In genomic region chr9:65404331-65405183, GRCm38 (mm10) we compare ENCODE assay signal across 9 mouse cellular contexts. TPM values are rescaled to one million over a fixed set of nuclear protein-coding genes. Genes with fewer than 3 reads are reported as not detected.
DNase-seq lines count a peak whose midpoint lies in the region; ATAC-seq lines count a peak whose summit lies in the region.
"Had no signal": no experiment of that assay in that cellular context is flagged by ENCODE, and none has a peak within 500 bp of the region (broad histone marks: within the 10 kb centered on the region; RNA-seq: fewer than 3 reads in every experiment).

No protein-coding gene starts in this region.

- no peak for ATAC-seq in hindbrain, embryonic 16.5 days
- no peak for ATAC-seq in hindbrain, embryonic 13.5 days (ENCODE audit: low FRiP score)
- peak; percentile 89 for ATAC-seq in lung, embryonic 16.5 days (ENCODE audit: low read depth)
- ATAC-seq in intestine, embryonic 16.5 days, result no peak

- no peak overlapping the region for H3K27ac ChIP-seq in hindbrain, embryonic 16.5 days (ENCODE audit: low read depth, low read length)
- H3K27ac ChIP-seq in hindbrain, embryonic 13.5 days, result no peak overlapping the region
- peak overlapping the region; percentile 92 for H3K27ac ChIP-seq in lung, embryonic 16.5 days (ENCODE audit: low read length)
- no peak overlapping the region for H3K27ac ChIP-seq in intestine, embryonic 16.5 days (ENCODE audit: low read length)

- DNase-seq in brain, adult 2 months (ENCODE audit: low read depth, low spot score), result peak; percentile 86
- peak; percentile 82 for DNase-seq in gastrocnemius, postnatal 14 days
- DNase-seq in kidney, postnatal 25 days, result peak; percentile 88 to 91
- peak; percentile 54 to 75 for DNase-seq in urinary bladder, postnatal 4 days (ENCODE audit: low spot score in 2 of 2)

- H3K4me1 ChIP-seq in hindbrain, embryonic 16.5 days (ENCODE audit: control insufficient read depth, insufficient read depth, low read depth, low read length), result no peaks in the 10 kb centered on the region
- H3K4me1 ChIP-seq in hindbrain, embryonic 13.5 days (replicated peaks), result 0 out of 2 replicates have a peak, but pooled peaks cover 3% of the 10 kb centered on the region
- H3K4me1 ChIP-seq in lung, embryonic 16.5 days (replicated peaks; ENCODE audit: control insufficient read depth, insufficient read depth, low read length), result peaks cover 20% of the 10 kb centered on the region
- H3K4me1 ChIP-seq in intestine, embryonic 16.5 days (ENCODE audit: control insufficient read depth, insufficient read depth, low read length), result peaks cover 4% of the 10 kb centered on the region

- H3K4me2 ChIP-seq in hindbrain, embryonic 16.5 days (ENCODE audit: low read length), result peak overlapping the region; percentile 34
- H3K4me2 ChIP-seq in hindbrain, embryonic 13.5 days, result no peak overlapping the region
- H3K4me2 ChIP-seq in lung, embryonic 16.5 days (ENCODE audit: low read depth, low read length), result no peak overlapping the region
- no peak overlapping the region for H3K4me2 ChIP-seq in intestine, embryonic 16.5 days (ENCODE audit: low read depth, low read length)

- H3K4me3 ChIP-seq in hindbrain, embryonic 16.5 days (ENCODE audit: low read length), result no peak overlapping the region
- no peak overlapping the region for H3K4me3 ChIP-seq in hindbrain, embryonic 13.5 days
- 0 out of 2 replicates have a peak overlapping the region, but pooled peaks have one; percentile 19 for H3K4me3 ChIP-seq in lung, embryonic 16.5 days (ENCODE audit: low read length)
- no peak overlapping the region for H3K4me3 ChIP-seq in intestine, embryonic 16.5 days (ENCODE audit: low read length)

- no peaks in the 10 kb centered on the region for H3K27me3 ChIP-seq in hindbrain, embryonic 16.5 days (replicated peaks; ENCODE audit: control insufficient read depth, insufficient read depth, low read length)
- H3K27me3 ChIP-seq in hindbrain, embryonic 13.5 days, result 0 out of 2 replicates have a peak, but pooled peaks cover 4% of the 10 kb centered on the region
- H3K27me3 ChIP-seq in lung, embryonic 16.5 days (ENCODE audit: control insufficient read depth, insufficient read depth, low read depth, low read length), result no peaks in the 10 kb centered on the region
- peaks cover 5% of the 10 kb centered on the region; the same call in 1 of the 2 replicates for H3K27me3 ChIP-seq in intestine, embryonic 16.5 days (replicated peaks; ENCODE audit: control insufficient read depth, insufficient read depth, low read length)

- H3K9me3 ChIP-seq in hindbrain, embryonic 16.5 days (ENCODE audit: control insufficient read depth, low read length), result no peaks in the 10 kb centered on the region
- H3K9me3 ChIP-seq in hindbrain, embryonic 13.5 days, result no peaks in the 10 kb centered on the region
- H3K9me3 ChIP-seq in lung, embryonic 16.5 days (ENCODE audit: control insufficient read depth, low read length), result no peaks in the 10 kb centered on the region
- H3K9me3 ChIP-seq in intestine, embryonic 16.5 days (ENCODE audit: control insufficient read depth, low read length), result no peaks in the 10 kb centered on the region

- intact Hi-C loops in gastrocnemius, postnatal 14 days (cut with DNase I; ENCODE audit: low total_unique reads), result no loop called here

- H3K9ac ChIP-seq in hindbrain, embryonic 16.5 days (ENCODE audit: low read depth, low read length), result no peak overlapping the region
- no peak overlapping the region for H3K9ac ChIP-seq in hindbrain, embryonic 13.5 days
- H3K9ac ChIP-seq in lung, embryonic 16.5 days (ENCODE audit: low read length), result 0 out of 2 replicates have a peak overlapping the region, but pooled peaks have one; percentile 5
- no peak overlapping the region for H3K9ac ChIP-seq in intestine, embryonic 16.5 days (ENCODE audit: low read depth, low read length)

- H3K36me3 ChIP-seq in hindbrain, embryonic 16.5 days (ENCODE audit: control insufficient read depth, insufficient read depth, low read length), result no peaks in the 10 kb centered on the region
- no peaks in the 10 kb centered on the region for H3K36me3 ChIP-seq in hindbrain, embryonic 13.5 days
- H3K36me3 ChIP-seq in lung, embryonic 16.5 days (ENCODE audit: control insufficient read depth, insufficient read depth, low read length), result no peaks in the 10 kb centered on the region
- H3K36me3 ChIP-seq in intestine, embryonic 16.5 days (ENCODE audit: control insufficient read depth, insufficient read depth, low read length), result no peaks in the 10 kb centered on the region

- 64% methylated on average over 15 of the region's 15 CpGs for WGBS in hindbrain, embryonic 16.5 days
- WGBS in hindbrain, embryonic 13.5 days, result 77% methylated on average over 15 of the region's 15 CpGs
- WGBS in lung, embryonic 16.5 days, result 42% methylated on average over 15 of the region's 15 CpGs
- WGBS in intestine, embryonic 16.5 days, result 64% methylated on average over 15 of the region's 15 CpGs

RNA-seq across cellular contexts. Expression of gene Rasl12, which starts 6.3 kb away (rescaled TPM):
- 7.7 and 8.1 TPM in 2 replicates for polyA plus RNA-seq in hindbrain, embryonic 16.5 days (2015; fragmentation: Nextera tagmentation; extraction: Ambion mirVana)
- polyA plus RNA-seq in hindbrain, embryonic 13.5 days (2015; fragmentation: Nextera tagmentation; extraction: Ambion mirVana), result 7.1 and 7.9 TPM in 2 replicates
- 1 to 10 TPM; 6.7 to 7.7 TPM for total RNA-seq in gastrocnemius, postnatal 14 days (2021)
- 53.8 and 55.8 TPM in 2 replicates for polyA plus RNA-seq in lung, embryonic 16.5 days (2015; fragmentation: Nextera tagmentation; extraction: Ambion mirVana)
- polyA plus RNA-seq in intestine, embryonic 16.5 days (2015; fragmentation: Nextera tagmentation; extraction: Ambion mirVana), result 5.0 and 5.5 TPM in 2 replicates

RNA-seq across cellular contexts. Expression of gene Kbtbd13, which starts 13.1 kb away (rescaled TPM):
- 0.55 and 0.78 TPM in 2 replicates for polyA plus RNA-seq in hindbrain, embryonic 16.5 days (2015; fragmentation: Nextera tagmentation; extraction: Ambion mirVana)
- polyA plus RNA-seq in hindbrain, embryonic 13.5 days (2015; fragmentation: Nextera tagmentation; extraction: Ambion mirVana), result 0.65 and 0.79 TPM in 2 replicates
- total RNA-seq in gastrocnemius, postnatal 14 days (2021), result 10 to 100 TPM in 1 of 2 experiments, 1 to 10 TPM in 1; 5.5 to 10.2 TPM
- polyA plus RNA-seq in lung, embryonic 16.5 days (2015; fragmentation: Nextera tagmentation; extraction: Ambion mirVana), result 4.7 and 4.8 TPM in 2 replicates
- 2.5 and 3.4 TPM in 2 replicates for polyA plus RNA-seq in intestine, embryonic 16.5 days (2015; fragmentation: Nextera tagmentation; extraction: Ambion mirVana)

RNA-seq across cellular contexts. Expression of gene Slc51b, which starts 18.2 kb away (rescaled TPM):
- not detected in 2 replicates for polyA plus RNA-seq in hindbrain, embryonic 16.5 days (2015; fragmentation: Nextera tagmentation; extraction: Ambion mirVana)
- polyA plus RNA-seq in hindbrain, embryonic 13.5 days (2015; fragmentation: Nextera tagmentation; extraction: Ambion mirVana), result not detected in 2 replicates
- not detected for total RNA-seq in gastrocnemius, postnatal 14 days (2021)
- not detected in 2 replicates for polyA plus RNA-seq in lung, embryonic 16.5 days (2015; fragmentation: Nextera tagmentation; extraction: Ambion mirVana)
- polyA plus RNA-seq in intestine, embryonic 16.5 days (2015; fragmentation: Nextera tagmentation; extraction: Ambion mirVana), result 16.4 and 26.4 TPM in 2 replicates
- polyA plus RNA-seq: neural tube, embryonic 11.5 days had no signal

RNA-seq across cellular contexts. Expression of gene Mtfmt, which starts 31.0 kb away (rescaled TPM):
- 22.8 and 24.0 TPM in 2 replicates for polyA plus RNA-seq in hindbrain, embryonic 16.5 days (2015; fragmentation: Nextera tagmentation; extraction: Ambion mirVana)
- polyA plus RNA-seq in hindbrain, embryonic 13.5 days (2015; fragmentation: Nextera tagmentation; extraction: Ambion mirVana), result 26.1 and 27.9 TPM in 2 replicates
- 1 to 10 TPM; 4.7 to 5.9 TPM for total RNA-seq in gastrocnemius, postnatal 14 days (2021)
- 20.1 and 22.2 TPM in 2 replicates for polyA plus RNA-seq in lung, embryonic 16.5 days (2015; fragmentation: Nextera tagmentation; extraction: Ambion mirVana)
- 20.3 and 24.0 TPM in 2 replicates for polyA plus RNA-seq in intestine, embryonic 16.5 days (2015; fragmentation: Nextera tagmentation; extraction: Ambion mirVana)

RNA-seq across cellular contexts. Expression of gene Ubap1l, which starts 43.7 kb away (rescaled TPM):
- polyA plus RNA-seq in hindbrain, embryonic 16.5 days (2015; fragmentation: Nextera tagmentation; extraction: Ambion mirVana), result 2.5 and 3.0 TPM in 2 replicates
- polyA plus RNA-seq in hindbrain, embryonic 13.5 days (2015; fragmentation: Nextera tagmentation; extraction: Ambion mirVana), result 2.0 and 2.3 TPM in 2 replicates
- under 1 TPM; 0.14 to 0.38 TPM for total RNA-seq in gastrocnemius, postnatal 14 days (2021)
- polyA plus RNA-seq in lung, embryonic 16.5 days (2015; fragmentation: Nextera tagmentation; extraction: Ambion mirVana), result 0.35 TPM in 1 of 2 replicates, not detected in the other
- 0.16 and 0.18 TPM in 2 replicates for polyA plus RNA-seq in intestine, embryonic 16.5 days (2015; fragmentation: Nextera tagmentation; extraction: Ambion mirVana)

Comparison
In these comparisons a context has a peak if more than half of its experiments do, and no peak if none do; other contexts are left out.
1. RNA of gene Slc51b, which starts 18.2 kb away (polyA plus RNA-seq): 16.4 to 26.4 TPM in intestine, embryonic 16.5 days; not detected in lung, embryonic 16.5 days, not detected in hindbrain, embryonic 16.5 days and not detected in hindbrain, embryonic 13.5 days; every median in the first group is over 10 times any median in the second.
2. Peak in every context shown above with its lines, with median percentiles within 50 percentile points of each other: DNase-seq.